Mouse (Mus musculus) thymus, postnatal 4 days (tissue): ENCODE data around the gene Cers5.

Experiments
- DNase-seq: peaks from one replicate; pipeline ENCODE4 v3.0.0; 2021

The Cers5 gene

GRCm38 (mm10) chr15:99724292-99725021, 48.2 kb downstream of the Cers5 start:
- peak; percentile 65 for DNase-seq

- no peak for DNase-seq
Observed at GRCm38 (mm10) chr15:99723515-99724291, 49.0 kb downstream of the Cers5 start.

DNA sequence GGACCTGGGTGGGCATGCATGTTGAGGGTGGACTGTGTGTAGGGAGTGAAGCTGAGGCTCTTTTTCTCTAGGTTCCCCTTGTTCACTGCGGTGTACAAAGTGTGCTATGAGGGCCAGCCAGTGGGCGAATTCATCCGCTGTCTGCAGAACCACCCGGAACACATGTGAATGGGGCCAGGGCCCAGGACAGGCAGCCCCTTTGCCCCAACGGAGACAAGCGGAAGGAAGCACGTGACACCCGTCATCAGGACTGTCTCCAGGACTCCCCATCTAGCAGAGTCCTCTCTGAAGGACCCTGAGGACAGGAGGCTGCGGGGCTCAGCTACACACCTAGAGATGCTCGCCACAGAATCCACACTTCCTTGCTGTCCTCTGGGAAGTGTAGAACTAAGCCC, 49.6 kb downstream of the Cers5 start:
- no peak for DNase-seq

GRCm38 (mm10) chr15:99721921-99722743, 50.6 kb downstream of the Cers5 start:
- DNase-seq = no peak

GRCm38 (mm10) chr15:99719865-99720264, 52.8 kb downstream of the Cers5 start:
- no peak for DNase-seq

DNA sequence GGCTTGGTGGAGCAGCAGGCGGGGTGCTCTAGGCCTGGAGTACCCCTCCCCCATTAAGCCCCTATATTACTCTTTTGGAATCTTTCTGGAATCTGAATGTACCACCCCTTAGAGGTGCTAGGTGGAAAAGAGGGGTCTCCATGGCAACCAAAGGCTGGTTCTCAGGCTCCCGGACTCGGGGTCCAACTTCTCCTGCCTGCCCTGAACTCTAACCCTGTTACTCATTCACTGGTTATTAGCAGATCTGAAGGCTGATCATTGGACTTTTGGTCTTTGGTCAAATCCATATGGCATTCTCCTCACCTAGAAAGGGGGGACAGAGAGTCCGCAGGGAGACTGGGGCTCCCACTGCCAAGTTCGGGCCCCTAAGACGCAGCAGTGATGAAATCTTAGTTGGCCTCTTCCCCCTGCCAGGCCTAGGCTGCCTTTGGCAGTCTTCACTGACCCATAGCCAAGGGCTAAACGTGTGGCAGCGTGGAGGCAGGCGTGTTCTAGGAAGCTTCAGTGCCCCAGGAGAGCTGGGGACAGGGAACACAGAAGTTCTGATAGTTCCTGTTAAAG, 54.1 kb downstream of the Cers5 start:
- DNase-seq = no peak

- DNase-seq = no peak
Observed at GRCm38 (mm10) chr15:99717386-99718334, 55.0 kb downstream of the Cers5 start, which contains the start of gene Gpd1. Gpd1 (plus strand) TSS chr15:99717515.

DNA sequence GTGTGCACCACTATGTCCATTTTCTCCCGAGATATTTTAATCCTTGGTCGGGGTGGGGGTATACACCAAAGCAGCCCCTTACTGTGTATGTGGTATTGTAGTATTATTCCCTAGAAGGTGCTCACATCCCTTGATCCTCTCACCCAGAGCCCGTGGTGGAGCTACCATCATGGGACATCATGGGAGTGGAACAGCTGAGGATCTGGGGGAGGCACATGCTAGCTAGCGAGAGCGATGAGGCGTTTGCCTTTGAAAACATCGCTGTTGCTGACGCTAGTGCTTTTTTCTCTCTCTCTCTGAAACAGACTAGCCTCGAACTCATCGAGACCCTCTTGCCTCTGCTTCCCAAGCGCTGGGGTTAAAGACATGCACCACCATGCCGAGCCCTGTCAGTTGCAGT, 55.9 kb downstream of the Cers5 start:
- no peak for DNase-seq

GRCm38 (mm10) chr15:99715982-99716746, 56.5 kb downstream of the Cers5 start:
- DNase-seq = no peak

- DNase-seq = no peak
Observed at GRCm38 (mm10) chr15:99715361-99715865, 57.3 kb downstream of the Cers5 start.

GRCm38 (mm10) chr15:99714858-99715257, 57.8 kb downstream of the Cers5 start:
- peak; percentile 78 for DNase-seq

- DNase-seq = no peak
Observed at GRCm38 (mm10) chr15:99714206-99714605, 58.5 kb downstream of the Cers5 start.

GRCm38 (mm10) chr15:99713569-99713968, 59.1 kb downstream of the Cers5 start:
- DNase-seq = no peak

DNA sequence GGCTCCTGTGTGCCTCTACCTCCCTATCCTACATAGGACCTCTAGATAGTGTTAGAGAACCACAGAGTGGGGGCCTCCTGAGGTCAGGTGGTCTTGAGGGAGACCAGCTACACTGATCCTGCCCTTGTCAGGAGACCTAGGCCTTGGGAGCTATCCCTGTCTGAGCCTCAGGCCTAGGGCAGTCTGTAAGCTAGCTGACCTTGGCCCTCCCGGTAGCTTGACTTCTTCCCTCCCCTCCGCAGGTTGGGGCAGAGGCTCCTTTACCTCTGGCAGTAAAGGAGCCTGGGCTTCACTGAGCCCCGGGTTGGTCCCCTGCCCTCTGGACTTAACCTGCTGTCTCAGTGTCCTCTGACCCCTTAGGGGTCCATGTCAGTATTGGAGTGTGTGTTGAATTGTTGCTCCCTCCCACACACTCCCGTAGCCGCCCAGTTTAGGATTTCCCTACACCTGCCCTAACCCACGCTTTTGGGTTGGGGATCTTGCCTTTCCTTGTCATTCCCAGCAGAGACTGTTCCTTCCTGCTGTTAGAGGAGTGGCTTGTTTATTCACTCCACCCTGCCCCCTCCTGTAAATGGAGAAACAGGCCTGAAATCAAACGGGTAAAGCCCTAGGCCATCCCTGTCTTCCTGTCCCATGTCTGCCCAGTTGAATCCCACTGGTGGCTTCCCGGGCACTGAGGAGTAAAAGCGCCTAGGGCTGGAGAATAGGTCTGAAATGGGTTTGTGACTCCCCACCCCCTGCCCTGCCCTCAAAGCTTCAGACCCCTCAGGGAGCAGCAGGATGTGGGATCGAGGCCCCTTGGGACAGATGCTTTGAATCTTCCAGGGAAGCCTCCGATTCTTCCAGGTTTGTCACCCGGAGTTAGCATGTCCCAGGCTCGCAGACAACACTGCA, 59.8 kb downstream of the Cers5 start:
- DNase-seq = no peak

- no peak for DNase-seq
Observed at GRCm38 (mm10) chr15:99711491-99711890, 61.2 kb downstream of the Cers5 start.

GRCm38 (mm10) chr15:99710221-99711190, 62.2 kb downstream of the Cers5 start:
- DNase-seq = no peak

DNA sequence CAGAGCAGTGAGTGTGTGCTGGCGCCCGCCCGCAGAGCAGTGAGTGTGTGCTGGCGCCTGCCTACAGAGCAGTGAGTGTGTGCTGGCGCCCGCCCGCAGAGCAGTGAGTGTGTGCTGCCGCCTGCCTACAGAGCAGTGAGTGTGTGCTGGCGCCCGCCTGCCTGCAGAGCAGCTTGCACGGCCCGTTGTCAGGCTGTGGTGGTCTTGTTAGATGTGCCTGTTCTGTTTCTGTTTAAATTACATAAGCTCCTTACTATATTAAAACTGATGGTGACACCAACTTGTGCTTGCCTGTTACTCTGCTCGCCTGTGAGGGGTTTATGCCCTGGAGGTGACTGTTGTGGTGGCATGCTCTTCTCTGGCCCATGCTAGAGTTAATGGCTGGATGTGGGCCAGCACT, 64.5 kb downstream of the Cers5 start:
- DNase-seq = no peak

GRCm38 (mm10) chr15:99705440-99706048, 67.1 kb downstream of the Cers5 start, which contains the start of gene Gm17349:
Gm17349 (minus strand) TSS chr15:99705490.
- peak; percentile 76 for DNase-seq
